18 mouse cellular contexts compared by ENCODE assay signal in genomic region chr2:165420195-165420594, GRCm38 (mm10). TPM values are rescaled to one million over a fixed set of nuclear protein-coding genes. Genes with fewer than 3 reads are reported as not detected.
DNase-seq lines count a peak whose midpoint lies in the region; ATAC-seq and TF ChIP-seq lines count a peak whose summit lies in the region.
"Had no signal": no experiment of that assay in that cellular context is flagged by ENCODE, and none has a peak within 500 bp of the region (broad histone marks: within the 10 kb centered on the region; RNA-seq: fewer than 3 reads in every experiment).

No protein-coding gene starts in this region.

- no peak overlapping the region for H3K4me2 ChIP-seq in hindbrain, embryonic 15.5 days
- H3K4me2 ChIP-seq in midbrain, embryonic 16.5 days (ENCODE audit: low read length) = no peak overlapping the region
- H3K4me2 ChIP-seq: heart, embryonic 11.5 days had no signal

- H3K9ac ChIP-seq in hindbrain, embryonic 15.5 days = no peak overlapping the region
- H3K9ac ChIP-seq in midbrain, embryonic 16.5 days (ENCODE audit: low read depth, low read length) = no peak overlapping the region
- H3K9ac ChIP-seq: liver, embryonic 14.5 days had no signal

- H3K27ac ChIP-seq in embryonic facial prominence, embryonic 10.5 days (replicated peaks) = peak overlapping the region; percentile 60; the same call in 1 of the 2 replicates
- H3K27ac ChIP-seq in hindbrain, embryonic 15.5 days (replicated peaks) = peak overlapping the region; percentile 68
- peak overlapping the region; percentile 78 for H3K27ac ChIP-seq in midbrain, embryonic 16.5 days (ENCODE audit: low read length)
- H3K27ac ChIP-seq in cerebellum, adult 2 months (ENCODE audit: insufficient read depth, low read length) = no peak overlapping the region
- H3K27ac ChIP-seq: liver, embryonic 14.5 days had no signal

- H3K4me1 ChIP-seq in embryonic facial prominence, embryonic 10.5 days = peaks cover 44% of the 10 kb centered on the region
- peaks cover 28% of the 10 kb centered on the region for H3K4me1 ChIP-seq in hindbrain, embryonic 15.5 days (replicated peaks)
- H3K4me1 ChIP-seq in midbrain, embryonic 16.5 days (ENCODE audit: control insufficient read depth, insufficient read depth, low read length) = peaks cover 11% of the 10 kb centered on the region
- peaks cover 11% of the 10 kb centered on the region for H3K4me1 ChIP-seq in cerebellum, adult 2 months (ENCODE audit: control insufficient read depth, insufficient read depth, low read length)

- WGBS in embryonic facial prominence, embryonic 10.5 days = 90% methylated on average over 2 of the region's 2 CpGs
- WGBS in hindbrain, embryonic 15.5 days = 35% methylated on average over 2 of the region's 2 CpGs
- WGBS in midbrain, embryonic 16.5 days = 30% methylated on average over 2 of the region's 2 CpGs
- WGBS in cerebellum, adult 2 months = 73% methylated on average over 2 of the region's 2 CpGs

- no peak overlapping the region for H3K4me3 ChIP-seq in embryonic facial prominence, embryonic 10.5 days
- H3K4me3 ChIP-seq in hindbrain, embryonic 15.5 days = no peak overlapping the region
- H3K4me3 ChIP-seq in midbrain, embryonic 16.5 days (ENCODE audit: low read depth, low read length) = no peak overlapping the region
- H3K4me3 ChIP-seq in cerebellum, adult 2 months (replicated peaks; ENCODE audit: insufficient read depth, low read depth, low read length) = no peak overlapping the region

- 0 out of 2 replicates have a peak, but pooled peaks have one; percentile 20 for ATAC-seq in frontal cortex, adult (ENCODE audit: low TSS enrichment)
- no peak for ATAC-seq in hindbrain, embryonic 15.5 days (ENCODE audit: low FRiP score, low read depth)
- no peak for ATAC-seq in midbrain, embryonic 16.5 days
- ATAC-seq: lung, postnatal 0 days had no signal

- DNase-seq in frontal cortex, adult 2 months (ENCODE audit: extremely low spot score in 1 of 2, low spot score in 1 of 2) = no peak
- no peak for DNase-seq in embryonic facial prominence, embryonic 10.5 days (ENCODE audit: low spot score)
- DNase-seq in thymus, postnatal 14 days = no peak
- DNase-seq in right cerebral cortex, adult 2 months (ENCODE audit: low spot score in 2 of 2) = no peak
- DNase-seq in cerebellum, adult 2 months = no peak
- DNase-seq: gastrocnemius, postnatal 36 days; heart, postnatal 4 days; kidney, adult 18-20 months; kidney, postnatal 36 days; thymus, postnatal 25 days had no signal

- H3K36me3 ChIP-seq in embryonic facial prominence, embryonic 10.5 days (replicated peaks) = no peaks in the 10 kb centered on the region
- H3K36me3 ChIP-seq in hindbrain, embryonic 15.5 days = no peaks in the 10 kb centered on the region
- H3K36me3 ChIP-seq in midbrain, embryonic 16.5 days (ENCODE audit: control insufficient read depth, insufficient read depth, low read length) = no peaks in the 10 kb centered on the region

- no peak for TF ChIP-seq CTCF in cerebellum, adult 2 months (IDR thresholded peaks at IDR 0.05; ENCODE audit: borderline replicate concordance, insufficient read depth, low read depth, low read length)

- no peaks in the 10 kb centered on the region for H3K9me3 ChIP-seq in embryonic facial prominence, embryonic 10.5 days
- H3K9me3 ChIP-seq in hindbrain, embryonic 15.5 days = no peaks in the 10 kb centered on the region
- H3K9me3 ChIP-seq in midbrain, embryonic 16.5 days (replicated peaks; ENCODE audit: control insufficient read depth, low read length, poor library complexity, severe bottlenecking) = no peaks in the 10 kb centered on the region

- no peak for TF ChIP-seq POLR2A in cerebellum, adult 2 months (IDR thresholded peaks at IDR 0.05; ENCODE audit: borderline replicate concordance, insufficient read depth, low read length)

- no peaks in the 10 kb centered on the region for H3K27me3 ChIP-seq in embryonic facial prominence, embryonic 10.5 days (replicated peaks; ENCODE audit: low read depth, poor library complexity, severe bottlenecking)
- no peaks in the 10 kb centered on the region for H3K27me3 ChIP-seq in hindbrain, embryonic 15.5 days
- H3K27me3 ChIP-seq in midbrain, embryonic 16.5 days (ENCODE audit: control insufficient read depth, insufficient read depth, low read depth, low read length) = no peaks in the 10 kb centered on the region
- H3K27me3 ChIP-seq in cerebellum, adult 2 months (ENCODE audit: control insufficient read depth, insufficient read depth, low read length) = no peaks in the 10 kb centered on the region

RNA-seq across cellular contexts. Expression of gene Ocstamp, which starts 20.0 kb away (rescaled TPM):
- 0.02 TPM in 2 replicates for polyA plus RNA-seq in frontal cortex, adult 2 months (2012; rRNA removed)
- 0.06 and 0.18 TPM in 2 replicates for polyA plus RNA-seq in embryonic facial prominence, embryonic 10.5 days (2016; fragmentation: Nextera tagmentation; extraction: Ambion mirVana)
- 0.07 TPM in 1 of 2 replicates, not detected in the other for polyA plus RNA-seq in hindbrain, embryonic 15.5 days (2015; fragmentation: Nextera tagmentation; extraction: Ambion mirVana)
- 0.08 TPM in 1 of 2 replicates, not detected in the other for polyA plus RNA-seq in midbrain, embryonic 16.5 days (2015; fragmentation: Nextera tagmentation; extraction: Ambion mirVana)
- 0.05 TPM in 1 of 2 replicates, not detected in the other for polyA plus RNA-seq in cerebellum, adult 2 months (2012; rRNA removed)
- polyA plus RNA-seq: heart, embryonic 11.5 days; neural tube, embryonic 11.5 days had no signal

RNA-seq across cellular contexts. Expression of gene Zfp334, which starts 32.1 kb away (rescaled TPM):
- 9.7 and 10.1 TPM in 2 replicates for polyA plus RNA-seq in frontal cortex, adult 2 months (2012; rRNA removed)
- 20.8 and 21.6 TPM in 2 replicates for polyA plus RNA-seq in embryonic facial prominence, embryonic 10.5 days (2016; fragmentation: Nextera tagmentation; extraction: Ambion mirVana)
- 8.5 and 9.1 TPM in 2 replicates for polyA plus RNA-seq in hindbrain, embryonic 15.5 days (2015; fragmentation: Nextera tagmentation; extraction: Ambion mirVana)
- 9.5 and 9.7 TPM in 2 replicates for polyA plus RNA-seq in midbrain, embryonic 16.5 days (2015; fragmentation: Nextera tagmentation; extraction: Ambion mirVana)
- polyA plus RNA-seq in cerebellum, adult 2 months (2012; rRNA removed) = 10.6 and 10.9 TPM in 2 replicates

RNA-seq across cellular contexts. Expression of gene Zfp663, which starts 51.7 kb away (rescaled TPM):
- polyA plus RNA-seq in frontal cortex, adult 2 months (2012; rRNA removed) = 0.46 and 0.59 TPM in 2 replicates
- polyA plus RNA-seq in embryonic facial prominence, embryonic 10.5 days (2016; fragmentation: Nextera tagmentation; extraction: Ambion mirVana) = 3.0 and 3.2 TPM in 2 replicates
- polyA plus RNA-seq in hindbrain, embryonic 15.5 days (2015; fragmentation: Nextera tagmentation; extraction: Ambion mirVana) = 5.8 and 8.3 TPM in 2 replicates
- 7.3 and 9.1 TPM in 2 replicates for polyA plus RNA-seq in midbrain, embryonic 16.5 days (2015; fragmentation: Nextera tagmentation; extraction: Ambion mirVana)
- polyA plus RNA-seq in cerebellum, adult 2 months (2012; rRNA removed) = not detected in 2 replicates

RNA-seq across cellular contexts. Expression of gene Slc13a3, which starts 52.8 kb away (rescaled TPM):
- 30.1 and 33.8 TPM in 2 replicates for polyA plus RNA-seq in frontal cortex, adult 2 months (2012; rRNA removed)
- polyA plus RNA-seq in embryonic facial prominence, embryonic 10.5 days (2016; fragmentation: Nextera tagmentation; extraction: Ambion mirVana) = 0.40 and 0.44 TPM in 2 replicates
- 7.7 and 8.7 TPM in 2 replicates for polyA plus RNA-seq in hindbrain, embryonic 15.5 days (2015; fragmentation: Nextera tagmentation; extraction: Ambion mirVana)
- 8.4 and 10.6 TPM in 2 replicates for polyA plus RNA-seq in midbrain, embryonic 16.5 days (2015; fragmentation: Nextera tagmentation; extraction: Ambion mirVana)
- 21.6 and 22.3 TPM in 2 replicates for polyA plus RNA-seq in cerebellum, adult 2 months (2012; rRNA removed)
- polyA plus RNA-seq: limb, embryonic 11.5 days had no signal
